Mouse (Mus musculus) heart, postnatal 0 days (tissue): ENCODE measurements around the gene Btbd11. TPM values are rescaled to one million over a fixed set of nuclear protein-coding genes. Genes with fewer than 3 reads are reported as not detected.

ENCODE experiments used
- ATAC-seq: fragments of 200-750 bp; cut with Nextera tagmentation; 2 replicates; pipeline ENCODE4 v1.8.0; 2017; ENCODE audit warnings: low read depth, moderate number of reproducible peaks, moderate library complexity; ENCODE audit not compliant: insufficient read depth
- DNase-seq: peaks from one replicate; pipeline ENCODE4 v3.0.0-alpha.2; 2016; ENCODE audit warnings: low spot score
- H3K27ac ChIP-seq: fragments of 300-500 bp; sonication (generic); 2 replicates; pipeline ENCODE4 v1.5.1; 2014; ENCODE audit warnings: low read depth, mild to moderate bottlenecking
- H3K27me3 ChIP-seq: fragments of 300-500 bp; sonication (generic); 2 replicates; pipeline ENCODE4 v1.6.1; 2014; ENCODE audit warnings: low read length, mixed read lengths; ENCODE audit not compliant: control insufficient read depth, insufficient read depth
- H3K36me3 ChIP-seq: fragments of 300-500 bp; sonication (generic); replicated peaks from 2 replicates; pipeline ENCODE4 v1.6.1; 2014; ENCODE audit warnings: low read length, mixed read lengths; ENCODE audit not compliant: control insufficient read depth, insufficient read depth
- H3K4me1 ChIP-seq: fragments of 300-500 bp; sonication (generic); 2 replicates; pipeline ENCODE4 v1.6.1; 2014; ENCODE audit warnings: antibody characterized with exemption; ENCODE audit not compliant: control insufficient read depth, insufficient read depth
- H3K4me2 ChIP-seq: fragments of 300-500 bp; sonication (generic); 2 replicates; pipeline ENCODE4 v1.6.1; 2014; ENCODE audit warnings: low read depth, mild to moderate bottlenecking, low read length, moderate library complexity
- H3K4me3 ChIP-seq: fragments of 300-500 bp; sonication (generic); 2 replicates; pipeline ENCODE4 v1.5.1; 2014; ENCODE audit warnings: low read depth, low read length
- H3K9ac ChIP-seq: fragments of 300-500 bp; sonication (generic); replicated peaks from 2 replicates; pipeline ENCODE4 v1.6.1; 2014; ENCODE audit warnings: low read depth, low read length, mixed read lengths
- H3K9me3 ChIP-seq: fragments of 300-500 bp; sonication (generic); replicated peaks from 2 replicates; pipeline ENCODE4 v1.6.1; 2016; ENCODE audit warnings: low read length; ENCODE audit not compliant: control insufficient read depth
- CTCF ChIP-seq: IDR thresholded peaks from 2 replicates; pipeline ENCODE4 v1.5.1; 2016; ENCODE audit warnings: antibody characterized with exemption, control low read depth, low read depth
- EP300 ChIP-seq: IDR thresholded peaks from 2 replicates; pipeline ENCODE4 v1.6.1; 2016; ENCODE audit warnings: antibody characterized with exemption, low read depth
- WGBS: fragments of 180-500 bp; shearing (Covaris S2); extraction: QIAGEN DNeasy Blood & Tissue Kit; methylation state at CpG from one replicate; pipeline ENCODE4 v1.1.7; 2014; 5-methylcytosine and 5-hydroxymethylcytosine counted together
- polyA plus RNA-seq: library from polyadenylated mRNA; unstranded; fragments of >200 nt; fragmentation: Nextera tagmentation; extraction: Ambion mirVana; gene quantifications from 2 replicates; pipeline ENCODE4 v1.2.1, GENCODE M21; 2015
- total RNA-seq: library from RNA; depleted of rRNA; stranded (reverse); fragments of >200 nt; gene quantifications from 2 replicates; pipeline ENCODE4 v1.2.3, GENCODE M21; 2014; ENCODE audit warnings: low replicate concordance

Gene Btbd11
- total and polyA plus RNA-seq, 2 experiments from 2014 or later = 0.20 to 0.50 TPM

DNA sequence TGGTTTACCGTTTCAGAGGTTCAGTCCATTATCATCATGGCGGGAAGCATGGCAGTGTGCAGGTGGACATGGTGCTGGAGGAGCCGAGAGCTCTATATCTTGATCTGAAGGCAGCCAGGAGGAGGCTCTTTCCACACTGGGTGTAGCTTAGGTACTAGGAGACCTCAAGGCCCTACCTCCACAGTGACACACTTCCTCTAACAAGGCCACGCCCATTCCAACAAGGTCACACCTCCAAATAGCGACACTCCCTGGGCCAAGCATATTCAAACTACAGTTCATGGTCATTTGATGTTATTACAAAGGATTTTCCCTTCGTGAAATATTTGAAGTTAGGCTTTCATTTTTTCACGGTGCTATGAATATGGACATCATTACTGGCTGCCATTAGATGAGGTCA, 3.6 kb upstream of the Btbd11 start:
- H3K27me3 ChIP-seq = peaks cover 9% of the 10 kb centered on the region
- H3K9me3 ChIP-seq = no peaks in the 10 kb centered on the region
- no peak overlapping the region for H3K4me2 ChIP-seq
- TF ChIP-seq CTCF (no peak), EP300 (no peak)
- no peak overlapping the region for H3K9ac ChIP-seq
- 0 out of 2 replicates have a peak, but pooled peaks cover 4% of the 10 kb centered on the region for H3K4me1 ChIP-seq
- no peak for DNase-seq
- no peak overlapping the region for H3K27ac ChIP-seq
- H3K4me3 ChIP-seq = no peak overlapping the region
- ATAC-seq = no peak
- no peaks in the 10 kb centered on the region for H3K36me3 ChIP-seq
- 85% methylated on average over 7 of the region's 7 CpGs for WGBS

DNA sequence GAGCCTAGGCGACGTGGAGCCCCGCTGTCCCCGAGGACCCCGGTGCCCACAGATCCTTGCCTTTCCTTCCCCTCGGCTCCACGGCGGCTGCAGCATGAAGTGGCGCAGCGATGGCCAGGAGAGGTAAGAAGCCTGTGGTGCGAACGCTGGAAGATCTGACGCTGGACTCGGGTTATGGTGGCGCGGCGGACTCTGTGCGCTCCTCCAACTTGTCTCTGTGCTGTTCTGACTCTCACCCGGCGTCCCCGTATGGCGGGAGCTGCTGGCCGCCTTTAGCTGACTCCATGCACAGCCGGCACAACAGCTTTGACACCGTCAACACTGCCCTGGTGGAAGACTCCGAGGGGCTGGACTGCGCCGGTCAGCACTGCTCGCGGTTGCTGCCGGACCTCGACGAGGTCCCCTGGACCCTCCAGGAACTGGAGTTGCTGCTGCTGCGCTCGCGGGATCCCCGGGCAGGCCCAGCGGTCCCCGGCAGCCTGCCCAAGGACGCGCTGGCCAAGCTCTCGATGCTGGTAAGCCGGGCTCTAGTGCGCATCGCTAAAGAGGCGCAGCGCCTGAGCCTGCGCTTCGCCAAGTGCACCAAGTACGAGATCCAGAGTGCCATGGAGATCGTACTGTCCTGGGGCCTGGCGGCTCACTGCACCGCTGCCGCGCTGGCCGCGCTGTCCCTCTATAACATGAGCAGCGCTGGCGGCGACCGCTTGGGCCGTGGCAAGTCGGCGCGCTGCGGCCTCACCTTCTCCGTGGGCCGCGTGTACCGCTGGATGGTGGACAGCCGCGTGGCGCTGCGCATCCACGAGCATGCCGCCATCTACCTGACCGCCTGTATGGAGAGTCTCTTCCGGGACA, 831 bp downstream of the Btbd11 start:
- Histone ChIP-seq H3K27ac (no peak overlapping the region), H3K36me3 (no peaks in the 10 kb centered on the region)
- ATAC-seq = peak; percentile 13

DNA sequence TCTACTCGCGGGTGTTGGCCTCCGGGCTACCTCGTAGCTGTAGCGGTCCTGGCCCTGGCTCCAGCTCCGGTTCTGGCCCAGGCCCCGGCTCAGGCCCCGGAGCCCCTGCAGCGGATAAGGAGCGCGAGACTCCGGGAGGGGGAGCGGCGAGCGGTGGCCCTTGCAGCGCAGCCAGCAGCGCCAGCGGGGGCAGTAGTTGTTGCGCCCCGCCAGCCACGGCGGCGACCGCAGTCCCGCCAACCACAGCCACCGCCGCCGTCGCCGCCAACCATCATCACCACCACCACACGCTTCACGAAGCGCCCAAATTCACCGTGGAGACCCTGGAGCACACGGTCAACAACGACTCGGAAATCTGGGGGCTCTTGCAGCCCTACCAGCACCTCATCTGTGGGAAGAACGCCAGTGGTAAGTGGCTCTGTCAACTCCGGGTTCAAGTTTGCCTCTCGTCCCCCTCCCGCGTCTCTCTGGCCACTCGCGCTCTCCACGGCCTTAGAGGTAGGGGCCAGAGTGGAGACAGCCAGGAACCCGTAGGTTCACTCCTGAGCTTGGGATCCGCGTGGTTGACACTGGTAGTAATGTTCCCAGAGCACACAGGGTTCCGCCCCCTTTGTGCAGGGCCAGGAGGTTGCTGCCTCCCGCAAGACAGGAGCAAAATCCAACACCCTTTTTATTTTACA, 1.6 kb downstream of the Btbd11 start:
- H3K36me3 ChIP-seq = no peaks in the 10 kb centered on the region
- DNase-seq (no peak), ATAC-seq (no peak)
- H3K9ac ChIP-seq = no peak overlapping the region
- no peaks in the 10 kb centered on the region for H3K9me3 ChIP-seq
- TF ChIP-seq EP300 (no peak), CTCF (no peak)
- H3K27ac ChIP-seq = no peak overlapping the region
- 3% methylated on average over 43 of the region's 50 CpGs for WGBS
- peaks cover 36% of the 10 kb centered on the region for H3K27me3 ChIP-seq
- H3K4me3 ChIP-seq = peak overlapping the region; percentile 58
- H3K4me1 ChIP-seq = 0 out of 2 replicates have a peak, but pooled peaks cover 7% of the 10 kb centered on the region
- H3K4me2 ChIP-seq = peak overlapping the region; percentile 98

More for the DNA sequence above, 831 bp downstream of the Btbd11 start:
- Histone ChIP-seq H3K4me3 (peak overlapping the region; percentile 58), H3K4me1 (0 out of 2 replicates have a peak, but pooled peaks cover 7% of the 10 kb centered on the region), H3K9me3 (no peaks in the 10 kb centered on the region), H3K9ac (0 out of 2 replicates have a peak overlapping the region, but pooled peaks have one; percentile 43), H3K4me2 (peak overlapping the region; percentile 98), H3K27me3 (peaks cover 33% of the 10 kb centered on the region)
- WGBS = under 1% methylated on average over 75 of the region's 78 CpGs
- TF ChIP-seq EP300 (no peak), CTCF (no peak)
- DNase-seq = no peak

DNA sequence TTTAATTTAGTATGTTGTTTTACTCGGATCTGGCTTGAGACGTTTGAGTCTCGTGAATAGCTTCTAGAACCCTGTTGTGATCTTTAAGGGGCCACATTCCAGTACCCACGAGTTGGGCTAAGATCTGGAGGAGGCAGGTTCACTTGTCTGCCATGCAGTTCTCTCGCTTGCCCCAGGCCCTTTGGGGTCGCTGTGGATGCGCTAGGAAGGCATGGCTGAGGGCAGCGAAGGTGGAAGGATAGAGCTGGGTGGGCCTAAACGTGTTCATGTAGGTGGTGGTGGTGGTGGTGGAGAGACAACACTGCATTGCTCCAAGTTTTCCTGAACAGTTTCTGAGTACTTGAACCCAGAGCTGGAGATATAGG, 2.1 kb downstream of the Btbd11 start:
- no peak overlapping the region for H3K27ac ChIP-seq
- H3K4me1 ChIP-seq = 0 out of 2 replicates have a peak, but pooled peaks cover 7% of the 10 kb centered on the region
- DNase-seq (no peak), ATAC-seq (no peak)
- peak overlapping the region; percentile 98; the same call in 1 of the 2 replicates for H3K4me2 ChIP-seq
- 2% methylated on average over 9 of the region's 9 CpGs for WGBS
- peak overlapping the region; percentile 58; the same call in 1 of the 2 replicates for H3K4me3 ChIP-seq
- H3K36me3 ChIP-seq = no peaks in the 10 kb centered on the region
- H3K27me3 ChIP-seq = peaks cover 36% of the 10 kb centered on the region
- H3K9ac ChIP-seq = no peak overlapping the region
- TF ChIP-seq EP300 = no peak
- peak; percentile 57 for TF ChIP-seq CTCF
- no peaks in the 10 kb centered on the region for H3K9me3 ChIP-seq

DNA sequence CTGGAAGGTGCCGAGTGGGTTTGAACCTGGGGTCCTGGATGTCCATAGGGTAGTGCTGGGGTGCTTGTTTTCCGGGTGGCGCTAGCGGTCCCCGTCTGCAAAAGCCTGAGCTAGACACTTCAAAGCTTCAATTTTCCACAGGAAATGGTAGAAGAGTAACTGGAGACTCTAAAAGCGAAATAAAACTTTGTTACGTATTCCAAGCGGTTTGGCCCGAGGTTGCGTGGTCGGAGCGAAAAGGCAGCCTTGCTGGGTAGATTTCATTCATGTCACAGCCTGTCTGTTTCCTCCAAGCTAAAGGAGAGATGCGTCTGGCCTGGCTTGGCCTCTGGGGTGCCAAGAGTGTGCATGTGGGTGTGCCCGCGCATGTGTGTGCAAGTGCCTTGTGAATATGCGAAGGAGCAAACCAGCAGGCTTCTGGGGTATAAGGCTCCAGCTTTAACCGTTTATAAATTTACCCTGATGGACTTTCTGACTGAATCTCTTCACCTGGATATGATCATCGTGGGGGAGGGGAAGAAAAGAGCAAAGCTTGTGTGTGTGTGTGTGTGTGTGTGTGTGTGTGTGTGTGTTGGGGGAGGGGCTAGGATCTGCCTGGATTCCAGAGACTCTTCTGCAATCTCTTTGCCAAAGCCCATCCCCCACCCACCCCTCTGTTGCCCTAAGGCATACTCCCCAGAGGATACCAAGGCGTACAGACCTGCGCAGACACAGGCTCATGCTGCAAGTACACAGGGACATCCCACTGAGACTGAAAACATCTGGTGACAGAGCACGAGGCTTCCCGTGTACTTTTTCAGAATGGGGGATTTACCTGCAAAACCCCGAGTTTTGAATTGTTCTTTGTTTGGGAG, 2.9 kb downstream of the Btbd11 start:
- no peak for TF ChIP-seq CTCF
- no peak for TF ChIP-seq EP300
- H3K9me3 ChIP-seq = no peaks in the 10 kb centered on the region
- peaks cover 36% of the 10 kb centered on the region for H3K27me3 ChIP-seq
- H3K4me1 ChIP-seq = 0 out of 2 replicates have a peak, but pooled peaks cover 7% of the 10 kb centered on the region
- DNase-seq (no peak), ATAC-seq (no peak)
- H3K36me3 ChIP-seq = no peaks in the 10 kb centered on the region
- no peak overlapping the region for H3K4me2 ChIP-seq
- no peak overlapping the region for H3K9ac ChIP-seq
- H3K27ac ChIP-seq = no peak overlapping the region
- WGBS = 54% methylated on average over 23 of the region's 23 CpGs
- no peak overlapping the region for H3K4me3 ChIP-seq
